Mouse (Mus musculus): ENCODE data around the gene Hoxa9. TPM values are rescaled to one million over a fixed set of nuclear protein-coding genes. Genes with fewer than 3 reads are reported as not detected.
A peak's percentile ranks its signal among the peaks of the same experiment; 100 is the strongest.

The Hoxa9 gene
- polyA plus RNA-seq, 1 experiment from 2014 or later: 0.17 TPM

- ATAC-seq (ENCODE audit: extremely low read depth, insufficient number of reproducible peaks, low FRiP score, low TSS enrichment): no peak
Observed at GRCm38 (mm10) chr6:52224895-52225611, 5.8 kb downstream of the Hoxa9 start.

GRCm38 (mm10) chr6:52223939-52224760 is 6.7 kb downstream of the Hoxa9 start:
- Histone ChIP-seq H3K27ac (replicated peaks) (no peak overlapping the region), H3K4me1 (peaks cover 15% of the 10 kb centered on the region; the same call in 1 of the 2 replicates), H3K9me3 (no peaks in the 10 kb centered on the region), H3K9ac (no peak overlapping the region), H3K27me3 (replicated peaks) (peaks cover 99% of the 10 kb centered on the region), H3K4me3 (no peak overlapping the region; the same call in 1 of the 2 replicates), H3K4me2 (peak overlapping the region; percentile 26; the same call in 1 of the 2 replicates), H3K36me3 (no peaks in the 10 kb centered on the region)
- no peak for ATAC-seq (ENCODE audit: extremely low read depth, insufficient number of reproducible peaks, low FRiP score, low TSS enrichment)
- 4% methylated on average over 24 of the region's 24 CpGs for WGBS

More at GRCm38 (mm10) chr6:52224895-52225611, 5.8 kb downstream of the Hoxa9 start:
- peak overlapping the region; percentile 23; the same call in 1 of the 2 replicates for H3K4me3 ChIP-seq
- no peak overlapping the region for H3K4me2 ChIP-seq
- no peaks in the 10 kb centered on the region for H3K9me3 ChIP-seq
- H3K36me3 ChIP-seq: no peaks in the 10 kb centered on the region
- 1% methylated on average over 36 of the region's 36 CpGs for WGBS
- H3K27me3 ChIP-seq (replicated peaks): peaks cover 99% of the 10 kb centered on the region
- no peak overlapping the region for H3K27ac ChIP-seq (replicated peaks)
- H3K9ac ChIP-seq: no peak overlapping the region
- H3K4me1 ChIP-seq: peaks cover 15% of the 10 kb centered on the region; the same call in 1 of the 2 replicates

- no peaks in the 10 kb centered on the region for H3K36me3 ChIP-seq
- no peak overlapping the region for H3K4me3 ChIP-seq
- no peaks in the 10 kb centered on the region for H3K9me3 ChIP-seq
- peaks cover 100% of the 10 kb centered on the region for H3K27me3 ChIP-seq (replicated peaks)
- peaks cover 16% of the 10 kb centered on the region for H3K4me1 ChIP-seq
- 21% methylated on average over 13 of the region's 13 CpGs for WGBS
- no peak overlapping the region for H3K4me2 ChIP-seq
- no peak overlapping the region for H3K27ac ChIP-seq (replicated peaks)
- ATAC-seq (ENCODE audit: extremely low read depth, insufficient number of reproducible peaks, low FRiP score, low TSS enrichment): no peak
- H3K9ac ChIP-seq: no peak overlapping the region
Observed at GRCm38 (mm10) chr6:52222729-52223128, 8.2 kb downstream of the Hoxa9 start.

- Histone ChIP-seq H3K4me2 (peak overlapping the region; percentile 79), H3K36me3 (no peaks in the 10 kb centered on the region), H3K4me1 (peaks cover 22% of the 10 kb centered on the region), H3K27ac (replicated peaks) (no peak overlapping the region), H3K4me3 (peak overlapping the region; percentile 61), H3K27me3 (replicated peaks) (peaks cover 100% of the 10 kb centered on the region), H3K9me3 (no peaks in the 10 kb centered on the region), H3K9ac (no peak overlapping the region)
- WGBS: 7% methylated on average over 21 of the region's 21 CpGs
- no peak for ATAC-seq (ENCODE audit: extremely low read depth, insufficient number of reproducible peaks, low FRiP score, low TSS enrichment)
Observed at GRCm38 (mm10) chr6:52221993-52222685, 8.8 kb downstream of the Hoxa9 start.

GRCm38 (mm10) chr6:52221337-52221992 is 9.4 kb downstream of the Hoxa9 start, which contains the start of gene Hoxa7:
TSS of gene Hoxa7 (minus strand) at chr6:52221854.
- Histone ChIP-seq H3K4me3 (peak within 1 kb of the TSS; percentile 61), H3K9me3 (no peaks in the 10 kb centered on the region), H3K4me2 (peak within 1 kb of the TSS; percentile 79), H3K27ac (replicated peaks) (no peak within 1 kb of the TSS), H3K36me3 (no peaks in the 10 kb centered on the region), H3K4me1 (peaks cover 27% of the 10 kb centered on the region), H3K9ac (peak within 1 kb of the TSS; percentile 70), H3K27me3 (replicated peaks) (peaks cover 100% of the 10 kb centered on the region)
- WGBS: 1% methylated on average over 46 of the region's 46 CpGs
- no peak for ATAC-seq (ENCODE audit: extremely low read depth, insufficient number of reproducible peaks, low FRiP score, low TSS enrichment)

- Histone ChIP-seq H3K9ac (no peak overlapping the region), H3K27ac (replicated peaks) (no peak overlapping the region), H3K9me3 (no peaks in the 10 kb centered on the region), H3K36me3 (no peaks in the 10 kb centered on the region), H3K4me1 (peaks cover 24% of the 10 kb centered on the region), H3K4me3 (peak overlapping the region; percentile 61), H3K27me3 (replicated peaks) (peaks cover 100% of the 10 kb centered on the region), H3K4me2 (peak overlapping the region; percentile 79)
- 8% methylated on average over 12 of the region's 12 CpGs for WGBS
- ATAC-seq (ENCODE audit: extremely low read depth, insufficient number of reproducible peaks, low FRiP score, low TSS enrichment): no peak
Observed at GRCm38 (mm10) chr6:52220865-52221310, 10.0 kb downstream of the Hoxa9 start.

GRCm38 (mm10) chr6:52220003-52220864 is 10.7 kb downstream of the Hoxa9 start:
- no peak overlapping the region for H3K27ac ChIP-seq (replicated peaks)
- H3K27me3 ChIP-seq (replicated peaks): peaks cover 100% of the 10 kb centered on the region
- no peak overlapping the region for H3K9ac ChIP-seq
- H3K9me3 ChIP-seq: no peaks in the 10 kb centered on the region
- no peak overlapping the region for H3K4me3 ChIP-seq
- H3K4me1 ChIP-seq: peaks cover 20% of the 10 kb centered on the region
- H3K4me2 ChIP-seq: no peak overlapping the region
- no peak for ATAC-seq (ENCODE audit: extremely low read depth, insufficient number of reproducible peaks, low FRiP score, low TSS enrichment)
- H3K36me3 ChIP-seq: no peaks in the 10 kb centered on the region
- 18% methylated on average over 32 of the region's 32 CpGs for WGBS

GRCm38 (mm10) chr6:52219234-52219942 is 11.5 kb downstream of the Hoxa9 start:
- H3K27ac ChIP-seq (replicated peaks): no peak overlapping the region
- no peak overlapping the region for H3K4me3 ChIP-seq
- 29% methylated on average over 9 of the region's 9 CpGs for WGBS
- H3K9ac ChIP-seq: no peak overlapping the region
- ATAC-seq (ENCODE audit: extremely low read depth, insufficient number of reproducible peaks, low FRiP score, low TSS enrichment): no peak
- peaks cover 20% of the 10 kb centered on the region for H3K4me1 ChIP-seq
- no peaks in the 10 kb centered on the region for H3K9me3 ChIP-seq
- H3K27me3 ChIP-seq (replicated peaks): peaks cover 100% of the 10 kb centered on the region
- H3K36me3 ChIP-seq: no peaks in the 10 kb centered on the region
- no peak overlapping the region for H3K4me2 ChIP-seq

- H3K4me1 ChIP-seq: peaks cover 20% of the 10 kb centered on the region
- 11% methylated on average over 14 of the region's 14 CpGs for WGBS
- no peak overlapping the region for H3K9ac ChIP-seq
- no peak overlapping the region for H3K27ac ChIP-seq (replicated peaks)
- no peak overlapping the region for H3K4me3 ChIP-seq
- no peak overlapping the region for H3K4me2 ChIP-seq
- H3K36me3 ChIP-seq: no peaks in the 10 kb centered on the region
- peaks cover 100% of the 10 kb centered on the region for H3K27me3 ChIP-seq (replicated peaks)
- ATAC-seq (ENCODE audit: extremely low read depth, insufficient number of reproducible peaks, low FRiP score, low TSS enrichment): no peak
- H3K9me3 ChIP-seq: no peaks in the 10 kb centered on the region
Observed at GRCm38 (mm10) chr6:52218643-52219215, 12.2 kb downstream of the Hoxa9 start.

All from heart, embryonic 13.5 days (tissue).